Comparison of ENCODE assay signal across 7 mouse cellular contexts in the genomic region with DNA sequence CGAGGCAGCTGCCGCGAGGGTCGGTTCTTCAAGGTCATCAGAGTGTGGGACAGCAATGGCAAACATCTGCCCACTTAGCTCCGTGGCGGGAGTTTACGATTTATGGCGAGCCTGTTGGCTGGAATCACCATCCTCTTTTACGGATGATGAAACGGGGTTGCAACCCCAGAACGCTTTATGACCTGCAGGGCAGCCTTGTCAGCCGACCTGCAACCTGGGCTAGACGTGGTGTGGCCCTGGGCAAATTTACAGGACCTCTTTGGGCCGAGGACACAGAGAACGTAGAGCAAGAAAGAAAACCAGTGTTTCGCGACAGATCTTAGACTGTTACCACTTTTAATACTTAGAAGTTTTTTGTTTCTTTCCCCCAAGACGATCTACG. TPM values are rescaled to one million over a fixed set of nuclear protein-coding genes. Genes with fewer than 3 reads are reported as not detected.
DNase-seq lines count a peak whose midpoint lies in the region; ATAC-seq and TF ChIP-seq lines count a peak whose summit lies in the region.

TSS of gene Slc25a39 (minus strand) at position 113 of the 382 bp plus-strand sequence.

- no peaks in the 10 kb centered on the region for H3K9me3 ChIP-seq in heart, postnatal 0 days (replicated peaks; ENCODE audit: control insufficient read depth, low read length)
- H3K9me3 ChIP-seq in limb, embryonic 10.5 days (replicated peaks) = no peaks in the 10 kb centered on the region
- H3K9me3 ChIP-seq in neural tube, embryonic 14.5 days (ENCODE audit: control insufficient read depth, low read length) = no peaks in the 10 kb centered on the region

- WGBS in heart, postnatal 0 days = under 1% methylated on average over 19 of the region's 19 CpGs
- WGBS in limb, embryonic 10.5 days = 1% methylated on average over 19 of the region's 19 CpGs
- WGBS in neural tube, embryonic 14.5 days = under 1% methylated on average over 19 of the region's 19 CpGs

- peaks cover 4% of the 10 kb centered on the region; the same call in 1 of the 2 replicates for H3K4me1 ChIP-seq in embryonic fibroblast, embryonic 13.5 days (ENCODE audit: control insufficient read depth, insufficient read depth, low read length)
- H3K4me1 ChIP-seq in heart, postnatal 0 days (ENCODE audit: control insufficient read depth, insufficient read depth) = peaks cover 15% of the 10 kb centered on the region
- H3K4me1 ChIP-seq in limb, embryonic 10.5 days = peaks cover 52% of the 10 kb centered on the region
- H3K4me1 ChIP-seq in neural tube, embryonic 14.5 days (ENCODE audit: control insufficient read depth, insufficient read depth, low read length) = peaks cover 25% of the 10 kb centered on the region

- peak within 1 kb of the TSS; percentile 69 for H3K9ac ChIP-seq in heart, postnatal 0 days (replicated peaks; ENCODE audit: low read depth, low read length)
- H3K9ac ChIP-seq in neural tube, embryonic 14.5 days (replicated peaks; ENCODE audit: low read depth, low read length) = peak within 1 kb of the TSS; percentile 88

- H3K79me3 ChIP-seq in C2C12 (ENCODE audit: low read depth) = peaks cover 8% of the 10 kb centered on the region

- no peak; the same call in 1 of the 2 replicates for TF ChIP-seq POLR2A in embryonic fibroblast, embryonic 13.5 days (IDR thresholded peaks at IDR 0.05; ENCODE audit: low read depth, low read length)

- peaks cover 15% of the 10 kb centered on the region for H3K79me2 ChIP-seq in C2C12 (ENCODE audit: control insufficient read depth, insufficient read depth)

- H3K4me2 ChIP-seq in heart, postnatal 0 days (ENCODE audit: low read depth, low read length) = peak within 1 kb of the TSS; percentile 66
- H3K4me2 ChIP-seq in neural tube, embryonic 14.5 days (ENCODE audit: low read depth, low read length) = peak within 1 kb of the TSS; percentile 90

- peak within 1 kb of the TSS; percentile 94 for H3K27ac ChIP-seq in embryonic fibroblast, embryonic 13.5 days (ENCODE audit: insufficient read depth, low read length)
- peak within 1 kb of the TSS; percentile 95 for H3K27ac ChIP-seq in heart, postnatal 0 days (ENCODE audit: low read depth)
- H3K27ac ChIP-seq in limb, embryonic 10.5 days = peak within 1 kb of the TSS; percentile 92
- H3K27ac ChIP-seq in neural tube, embryonic 14.5 days (ENCODE audit: low read depth, low read length) = peak within 1 kb of the TSS; percentile 83

- no peak; the same call in 1 of the 2 replicates for ATAC-seq in heart, postnatal 0 days (ENCODE audit: insufficient read depth, low read depth)
- ATAC-seq in neural tube, embryonic 14.5 days (ENCODE audit: low read depth) = no peak

- peak; percentile 20 to 32 for DNase-seq in CD8-positive naive resting alpha-beta T cell, adult 2 months (ENCODE audit: low read depth in 2 of 2, low spot score in 2 of 2)
- peak; percentile 35 for DNase-seq in heart, postnatal 0 days (ENCODE audit: low spot score)
- DNase-seq in limb, embryonic 10.5 days (ENCODE audit: low spot score) = no peak
- no peak for DNase-seq in thymus, postnatal 14 days

- no peak for TF ChIP-seq EP300 in heart, postnatal 0 days (IDR thresholded peaks at IDR 0.05; ENCODE audit: low read depth)

- peaks cover 8% of the 10 kb centered on the region for H3K36me3 ChIP-seq in C2C12 (ENCODE audit: control insufficient read depth, insufficient read depth)
- H3K36me3 ChIP-seq in heart, postnatal 0 days (replicated peaks; ENCODE audit: control insufficient read depth, insufficient read depth, low read length) = peaks cover 23% of the 10 kb centered on the region
- peaks cover 31% of the 10 kb centered on the region for H3K36me3 ChIP-seq in limb, embryonic 10.5 days
- H3K36me3 ChIP-seq in neural tube, embryonic 14.5 days (ENCODE audit: control insufficient read depth, insufficient read depth, low read length) = peaks cover 17% of the 10 kb centered on the region

- H3K27me3 ChIP-seq in C2C12 (ENCODE audit: control insufficient read depth, insufficient read depth, insufficient read length) = no peaks in the 10 kb centered on the region
- H3K27me3 ChIP-seq in heart, postnatal 0 days (ENCODE audit: control insufficient read depth, insufficient read depth, low read length) = no peaks in the 10 kb centered on the region
- H3K27me3 ChIP-seq in limb, embryonic 10.5 days (ENCODE audit: low read depth, poor library complexity, severe bottlenecking) = no peaks in the 10 kb centered on the region
- H3K27me3 ChIP-seq in neural tube, embryonic 14.5 days (ENCODE audit: control insufficient read depth, insufficient read depth, low read length) = no peaks in the 10 kb centered on the region

- H3K4me3 ChIP-seq in C2C12 (ENCODE audit: insufficient read depth, poor library complexity, severe bottlenecking) = peak within 1 kb of the TSS; percentile 80
- H3K4me3 ChIP-seq in embryonic fibroblast, embryonic 13.5 days (ENCODE audit: insufficient read depth, low read length) = peak within 1 kb of the TSS; percentile 94
- H3K4me3 ChIP-seq in heart, postnatal 0 days (ENCODE audit: low read depth, low read length) = peak within 1 kb of the TSS; percentile 93
- peak within 1 kb of the TSS; percentile 87 for H3K4me3 ChIP-seq in limb, embryonic 10.5 days
- peak within 1 kb of the TSS; percentile 75 for H3K4me3 ChIP-seq in neural tube, embryonic 14.5 days (ENCODE audit: low read depth, low read length)

- TF ChIP-seq CTCF in C2C12 (IDR thresholded peaks at IDR 0.05; ENCODE audit: control insufficient read depth, insufficient read depth, insufficient read length) = no peak
- TF ChIP-seq CTCF in embryonic fibroblast, embryonic 13.5 days (IDR thresholded peaks at IDR 0.05; ENCODE audit: borderline replicate concordance, insufficient read depth, low read length) = no peak
- TF ChIP-seq CTCF in heart, postnatal 0 days (IDR thresholded peaks at IDR 0.05; ENCODE audit: low read depth) = no peak

- peak within 1 kb of the TSS; percentile 73 for H3ac ChIP-seq in C2C12 (ENCODE audit: control insufficient read depth, insufficient read length, low read depth)

TF ChIP-seq in C2C12, 6 proteins besides CTCF, POLR2A, EP300 and RAD21:
- no peak for TF ChIP-seq FOSL1 (IDR thresholded peaks at IDR 0.05; ENCODE audit: insufficient read depth, low read length, poor library complexity, severe bottlenecking)
- TF ChIP-seq USF1 (IDR thresholded peaks at IDR 0.05; ENCODE audit: low read depth) = no peak
- TF ChIP-seq CEBPB (IDR thresholded peaks at IDR 0.05; ENCODE audit: low read depth) = peak; percentile 20
TF ChIP-seq in C2C12: peak in this region for 1.

RNA-seq across cellular contexts. Expression of gene Slc25a39, which starts in this region (rescaled TPM):
- 174 TPM for polyA plus RNA-seq in C2C12 (2012; fragmentation: generic; extraction: Trizol)
- 164 and 174 TPM in 2 replicates for polyA plus RNA-seq in embryonic fibroblast, embryonic 13.5 days (2011; ENCODE audit: insufficient read length, low read depth, missing spikeins)
- 281 and 322 TPM in 2 replicates for total RNA-seq in heart, postnatal 0 days (2014; rRNA removed; ENCODE audit: low replicate concordance)
- 267 and 269 TPM in 2 replicates for polyA plus RNA-seq in heart, postnatal 0 days (2015; fragmentation: Nextera tagmentation; extraction: Ambion mirVana)
- 209 and 242 TPM in 2 replicates for polyA plus RNA-seq in limb, embryonic 10.5 days (2016; fragmentation: Nextera tagmentation; extraction: Ambion mirVana)
- 141 and 144 TPM in 2 replicates for polyA plus RNA-seq in neural tube, embryonic 14.5 days (2014; fragmentation: Nextera tagmentation; extraction: Ambion mirVana)

Comparison
In these comparisons a context has a peak if more than half of its experiments do, and no peak if none do; other contexts are left out.
1. DNase-seq: peak in CD8-positive naive resting alpha-beta T cell, adult 2 months (2 of 2) and heart, postnatal 0 days (single experiment); none in limb, embryonic 10.5 days (single experiment) and thymus, postnatal 14 days (single experiment).
2. Peak in every context shown above with its lines, with median percentiles within 50 percentile points of each other: H3K4me3 ChIP-seq and H3K27ac ChIP-seq.